Mouse (Mus musculus): ENCODE results near the gene Acsm2. TPM values are rescaled to one million over a fixed set of nuclear protein-coding genes. Genes with fewer than 3 reads are reported as not detected.
"Not testable (repeated sequence)": the region's sequence is repeated elsewhere in the genome, so short reads cannot be mapped to it uniquely, and the experiment has no call there.

The Acsm2 gene
- total RNA-seq, 1 experiment from 2014 or later, result not detected

DNA sequence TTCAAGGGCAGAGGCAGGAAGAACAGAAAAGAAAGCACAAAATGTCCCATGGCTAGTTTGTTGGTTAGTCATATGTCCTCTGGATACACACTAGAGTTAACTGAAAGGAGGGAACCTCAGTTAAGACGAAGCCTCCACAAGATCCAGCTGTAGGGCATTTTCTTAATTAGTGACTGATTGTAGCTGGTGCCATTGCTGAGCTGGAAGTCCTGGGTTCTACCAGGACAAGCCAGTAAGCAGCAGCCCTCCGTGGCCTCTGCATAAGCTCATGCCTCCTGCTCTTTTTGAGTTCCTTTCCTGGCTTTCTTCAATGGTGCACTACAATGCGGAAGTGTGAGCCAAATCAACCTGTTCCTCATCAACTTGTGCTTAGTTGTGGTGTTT lies 6.3 kb downstream of the Acsm2 start:
- ATAC-seq (replicated peaks; ENCODE audit: low read depth, poor library complexity, severe bottlenecking), result no peak

DNA sequence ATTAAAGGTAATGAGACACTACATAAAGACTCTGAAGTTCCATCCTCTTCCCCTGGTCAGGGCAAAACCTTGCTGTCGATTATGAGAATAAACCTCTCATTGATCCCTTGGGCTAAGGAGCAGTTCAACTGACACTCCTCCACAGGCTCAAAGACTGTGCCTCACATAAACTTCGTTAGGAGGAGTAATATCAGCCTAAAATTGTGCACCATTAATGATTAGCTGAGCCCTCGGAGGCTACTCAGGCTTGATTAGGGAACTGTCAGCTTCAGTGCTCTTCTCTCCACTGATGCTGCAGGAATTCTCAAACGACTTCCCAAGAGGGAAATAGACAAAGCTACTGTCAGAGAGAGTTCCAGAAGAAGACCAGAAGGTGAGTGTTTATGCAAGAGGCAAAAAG lies 7.3 kb downstream of the Acsm2 start:
- no peak for ATAC-seq (replicated peaks; ENCODE audit: low read depth, poor library complexity, severe bottlenecking)

DNA sequence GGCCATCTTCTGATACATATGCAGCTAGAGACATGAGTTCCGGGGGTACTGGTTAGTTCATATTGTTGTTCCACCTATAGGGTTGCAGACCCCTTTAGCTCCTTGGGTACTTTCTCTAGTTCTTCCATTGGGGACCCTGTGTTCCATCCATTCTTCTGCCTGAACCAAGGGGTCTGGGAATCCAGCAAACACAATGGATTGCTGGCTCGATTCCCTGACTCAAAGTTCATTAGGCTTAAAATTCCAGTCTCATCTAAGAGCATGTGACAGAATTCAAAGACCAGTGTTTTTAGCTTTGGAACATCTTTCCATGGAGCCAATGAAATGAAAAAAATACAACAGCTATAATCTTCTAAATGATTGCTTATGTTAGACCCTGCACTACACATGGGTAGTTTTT lies 8.3 kb downstream of the Acsm2 start:
- ATAC-seq (replicated peaks; ENCODE audit: low read depth, poor library complexity, severe bottlenecking), result not testable (repeated sequence)

DNA sequence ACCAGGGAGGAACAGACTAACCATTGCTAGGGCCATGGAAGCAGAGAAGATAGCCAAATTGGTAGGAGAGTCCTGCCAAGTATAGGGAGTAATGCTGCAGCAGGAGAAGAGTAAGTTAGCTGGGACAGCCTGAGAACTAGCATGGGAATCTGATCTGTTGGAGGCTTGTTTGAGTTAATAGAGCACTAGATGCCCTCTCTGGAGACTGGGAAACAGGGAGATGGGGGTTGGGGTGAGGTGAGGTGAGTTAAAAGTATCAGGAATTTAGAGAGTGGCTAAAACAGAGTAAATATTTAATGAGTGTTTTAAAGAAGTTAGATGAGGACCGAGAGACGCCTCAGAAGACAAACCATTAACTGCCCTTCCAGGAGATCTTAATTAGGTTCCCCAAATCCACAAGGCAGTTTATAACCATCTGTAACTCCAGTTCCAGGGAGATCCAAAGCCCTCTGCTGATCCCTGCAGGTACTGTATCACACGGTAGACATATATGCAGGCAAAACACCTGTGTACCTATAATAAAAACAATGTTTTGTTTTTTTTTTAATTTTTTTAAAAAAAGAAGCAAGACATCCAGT lies 40.5 kb downstream of the Acsm2 start:
- ATAC-seq (replicated peaks; ENCODE audit: low read depth, poor library complexity, severe bottlenecking), result no peak

DNA sequence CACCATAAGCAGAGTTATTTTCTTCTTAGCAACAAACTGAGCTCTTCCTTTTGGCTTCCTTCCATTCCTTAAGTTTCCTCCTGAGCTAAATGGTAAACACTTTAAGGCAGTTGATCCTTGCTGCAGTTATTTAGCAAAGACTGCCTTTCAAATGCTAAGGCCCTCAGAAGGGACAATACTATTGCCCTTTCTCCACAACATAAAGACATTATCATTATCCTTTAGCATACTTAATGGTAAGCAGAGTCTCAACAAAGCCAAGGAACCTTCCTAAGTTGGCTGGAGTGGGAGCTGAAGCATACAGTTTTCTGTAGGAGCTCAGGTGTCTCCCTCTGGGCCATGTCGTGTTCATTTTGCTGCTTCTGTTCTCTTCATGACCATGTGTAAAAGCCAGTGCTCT lies 41.2 kb downstream of the Acsm2 start:
- no peak for ATAC-seq (replicated peaks; ENCODE audit: low read depth, poor library complexity, severe bottlenecking)

DNA sequence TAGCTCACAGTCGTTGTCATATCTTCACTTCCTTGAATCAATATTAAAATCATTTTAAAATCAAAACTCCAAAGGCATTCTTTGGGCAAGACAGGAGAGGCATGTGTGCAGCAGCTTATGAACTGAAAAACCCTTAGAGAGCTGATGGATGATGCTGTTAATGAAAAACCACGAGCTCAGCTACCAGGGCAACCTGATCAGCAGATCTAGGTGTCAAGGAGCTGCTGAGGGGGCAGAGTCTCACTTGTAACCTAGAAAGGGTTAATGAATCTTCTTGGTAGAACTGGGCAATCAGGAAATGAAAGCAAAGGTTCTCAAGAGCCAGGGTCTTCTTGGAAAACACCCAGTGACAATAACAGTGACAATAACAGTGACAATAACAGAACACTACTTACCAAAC lies 42.4 kb downstream of the Acsm2 start:
- ATAC-seq (replicated peaks; ENCODE audit: low read depth, poor library complexity, severe bottlenecking), result no peak

DNA sequence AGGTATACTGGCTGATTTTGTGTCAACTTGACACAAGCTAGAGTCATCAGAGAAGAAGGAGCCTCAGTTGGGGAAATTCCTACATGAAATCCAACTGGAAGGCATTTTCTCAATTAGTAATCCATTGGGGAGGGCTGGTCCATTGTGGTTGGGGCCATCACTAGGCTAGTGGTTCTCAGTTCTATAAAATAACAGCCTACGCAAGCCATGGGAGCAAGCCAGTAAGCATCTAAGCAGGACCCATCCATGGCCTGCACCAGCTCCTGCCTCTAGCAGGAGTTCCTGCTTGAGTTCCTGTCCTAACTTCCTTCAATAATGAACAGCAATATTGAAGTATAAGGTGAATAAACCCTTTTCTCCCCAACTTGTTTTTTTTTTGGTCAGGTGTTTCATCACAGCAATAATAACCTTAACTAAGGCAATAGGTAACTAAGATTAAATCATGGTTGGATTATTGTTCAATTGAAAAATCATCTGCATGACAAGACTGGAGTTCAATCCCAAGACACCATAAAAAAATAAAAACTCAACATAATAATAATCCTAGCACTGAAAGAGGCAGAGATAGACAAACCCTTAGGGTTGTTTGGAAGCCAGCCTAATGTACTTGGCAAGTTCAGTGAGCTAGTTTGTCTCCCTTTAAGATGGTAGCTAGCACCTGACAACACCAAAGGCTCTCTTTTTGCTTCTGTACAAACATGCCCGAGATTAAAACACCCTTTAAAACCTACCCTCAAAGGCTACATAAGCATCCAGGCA lies 47.2 kb downstream of the Acsm2 start:
- no peak for ATAC-seq (replicated peaks; ENCODE audit: low read depth, poor library complexity, severe bottlenecking)

DNA sequence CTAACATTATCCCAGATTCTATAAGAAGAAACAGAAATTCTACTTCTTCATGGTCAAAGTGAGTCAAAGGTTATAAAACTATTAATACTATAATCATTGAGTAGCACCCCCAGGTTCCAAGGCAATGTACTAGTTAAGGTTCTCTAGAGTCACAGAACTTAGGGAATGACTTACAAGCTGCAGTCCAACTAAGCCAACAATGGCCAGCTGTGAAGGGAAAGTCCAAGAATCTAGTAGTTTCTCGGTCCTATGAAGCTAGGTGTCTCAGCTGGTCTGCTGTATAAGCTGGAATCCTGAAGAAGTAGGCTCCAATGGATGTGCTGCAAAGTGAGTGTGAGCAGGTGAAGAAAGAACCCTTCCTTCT lies 47.8 kb downstream of the Acsm2 start:
- no peak for ATAC-seq (replicated peaks; ENCODE audit: low read depth, poor library complexity, severe bottlenecking)

DNA sequence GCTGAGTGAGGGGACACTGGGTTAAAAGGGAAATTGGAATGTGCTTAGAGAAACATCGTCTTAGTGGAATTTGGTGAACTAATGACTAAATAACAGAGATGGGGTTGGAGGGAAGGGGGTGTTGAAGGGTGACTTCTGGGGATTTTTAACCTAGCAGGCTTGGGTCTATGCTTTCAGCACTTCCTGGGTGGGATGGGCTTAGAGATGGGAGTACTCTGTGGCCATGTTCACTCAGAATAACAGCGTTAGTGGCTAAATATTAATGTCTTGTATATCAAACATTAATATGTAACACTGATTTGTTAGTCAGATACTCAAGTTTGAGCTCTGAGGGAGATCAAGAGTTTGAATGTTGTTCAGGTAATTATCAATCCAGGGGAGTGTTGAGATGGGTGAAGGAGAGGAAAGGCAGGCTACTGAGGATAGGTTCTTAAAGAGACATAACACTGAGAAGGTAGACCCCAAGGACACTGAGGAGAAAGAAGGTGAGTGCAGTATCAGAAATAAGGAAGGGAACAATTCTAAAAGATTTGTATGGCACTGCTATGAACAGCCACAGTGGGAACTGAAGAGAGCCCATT lies 50.9 kb downstream of the Acsm2 start:
- no peak for ATAC-seq (replicated peaks; ENCODE audit: low read depth, poor library complexity, severe bottlenecking)

DNA sequence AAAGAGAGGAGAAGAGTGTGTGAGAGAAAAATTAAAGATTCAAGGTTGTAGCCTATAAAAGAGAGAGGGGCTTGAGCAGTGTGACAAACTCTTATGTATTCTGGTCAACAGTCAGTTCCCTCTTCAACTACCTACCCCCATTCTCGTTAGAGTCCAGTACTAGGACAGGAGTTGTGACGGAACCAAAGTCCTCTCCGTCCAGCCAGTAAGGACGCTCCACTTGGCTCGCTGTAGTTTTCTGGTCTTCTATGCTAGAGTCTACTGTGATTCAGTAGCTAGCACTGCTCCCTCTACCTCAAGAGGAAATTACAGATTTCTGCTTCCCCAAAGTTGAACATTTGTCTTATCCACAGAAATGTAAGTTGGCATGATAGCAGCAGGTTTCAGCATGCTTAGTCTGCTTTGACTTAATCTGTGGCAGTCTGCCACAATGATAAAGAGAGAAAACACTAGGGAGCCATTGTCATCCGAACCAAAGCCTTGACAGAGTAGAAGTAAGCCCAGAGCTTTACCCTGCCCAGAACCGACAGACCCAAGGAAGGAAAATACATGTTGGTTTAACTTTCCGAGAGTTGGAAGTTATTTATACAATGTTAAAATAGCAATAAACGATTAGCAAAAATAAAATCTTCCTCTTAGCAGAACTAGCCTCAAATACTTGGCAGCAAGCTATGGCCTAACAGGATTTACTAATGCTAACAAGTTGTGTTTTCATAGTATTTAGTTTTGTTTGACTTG lies 52.0 kb downstream of the Acsm2 start:
- no peak for ATAC-seq (replicated peaks; ENCODE audit: low read depth, poor library complexity, severe bottlenecking)

DNA sequence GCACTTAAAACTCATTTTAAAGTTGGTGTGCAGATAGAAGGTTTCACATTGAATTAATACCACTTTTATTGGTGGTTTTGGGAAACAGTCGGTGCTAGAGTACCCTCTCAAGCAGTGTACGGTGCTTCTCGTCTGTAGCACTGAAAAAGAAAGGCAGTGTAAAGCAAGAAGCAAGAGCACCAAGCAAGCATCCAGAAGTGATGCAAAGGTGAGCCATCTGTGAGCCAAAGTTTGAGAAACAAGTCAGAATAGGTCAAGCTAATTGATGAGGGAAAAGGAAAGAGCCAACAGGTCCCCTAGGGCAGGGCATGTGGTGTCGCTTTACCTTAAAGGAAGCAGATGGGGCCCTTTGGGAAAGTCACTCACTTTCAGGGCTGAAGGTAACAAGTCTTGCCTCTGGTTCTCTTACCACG lies 52.5 kb downstream of the Acsm2 start, which contains the start of gene Acsm1:
Gene Acsm1, plus strand, starts transcription at position 363 of the 413 bp plus-strand sequence.
- ATAC-seq (replicated peaks; ENCODE audit: low read depth, poor library complexity, severe bottlenecking), result no peak

DNA sequence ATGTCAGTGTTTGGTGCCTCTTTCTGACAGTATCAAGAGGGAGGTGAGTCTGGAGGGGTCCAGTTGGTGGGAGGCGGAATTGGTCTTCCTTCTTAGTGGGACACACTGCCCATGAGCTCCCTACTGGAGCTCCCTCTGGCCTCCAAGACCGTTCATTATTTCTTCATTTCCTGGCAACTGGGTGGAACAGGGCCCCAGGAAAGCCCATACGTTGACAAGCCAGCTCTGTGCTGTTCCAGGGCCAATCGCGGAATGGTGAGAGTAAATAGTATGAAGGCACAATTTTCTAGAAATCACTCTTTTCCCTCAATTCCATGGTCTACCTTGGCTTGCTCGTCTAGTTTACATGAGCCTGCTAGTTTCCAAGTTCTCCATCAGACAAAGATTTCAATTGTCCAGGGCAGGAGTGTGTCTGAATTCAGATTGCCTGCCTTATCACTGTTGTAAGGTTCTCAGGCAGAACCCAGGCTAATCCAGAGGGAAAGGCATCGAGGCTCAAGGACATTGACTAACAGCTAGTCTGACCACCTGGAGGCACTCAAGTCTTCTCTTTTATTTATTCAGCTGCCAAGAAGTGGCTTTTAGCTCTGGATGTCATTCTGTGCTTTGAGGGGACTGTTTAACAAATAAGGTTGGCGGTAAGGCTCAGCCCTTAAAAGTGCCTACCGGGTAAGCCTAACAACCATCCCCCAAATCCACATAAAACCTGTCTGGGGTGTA lies 53.8 kb downstream of the Acsm2 start:
- no peak for ATAC-seq (replicated peaks; ENCODE audit: low read depth, poor library complexity, severe bottlenecking)

DNA sequence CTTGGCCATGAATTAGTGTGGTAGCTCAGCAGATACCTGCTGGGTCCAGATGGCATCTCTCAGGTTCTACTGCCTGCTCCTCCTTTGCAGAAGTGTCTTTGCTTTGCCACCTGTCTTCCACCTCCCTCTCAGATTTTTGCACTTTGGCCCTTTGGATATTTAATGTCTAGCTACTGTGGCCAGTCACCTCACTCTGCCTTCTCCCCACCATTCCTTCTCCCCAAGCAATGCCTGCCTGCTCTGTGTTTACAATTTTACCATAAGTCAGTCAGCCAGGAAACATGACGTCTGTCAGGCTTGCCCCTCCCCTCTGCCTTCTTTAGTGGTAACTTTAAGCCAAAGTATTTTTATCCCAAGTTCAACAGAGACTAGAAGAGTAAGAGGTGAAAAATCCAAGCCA lies 62.4 kb downstream of the Acsm2 start:
- no peak for ATAC-seq (replicated peaks; ENCODE audit: low read depth, poor library complexity, severe bottlenecking)

DNA sequence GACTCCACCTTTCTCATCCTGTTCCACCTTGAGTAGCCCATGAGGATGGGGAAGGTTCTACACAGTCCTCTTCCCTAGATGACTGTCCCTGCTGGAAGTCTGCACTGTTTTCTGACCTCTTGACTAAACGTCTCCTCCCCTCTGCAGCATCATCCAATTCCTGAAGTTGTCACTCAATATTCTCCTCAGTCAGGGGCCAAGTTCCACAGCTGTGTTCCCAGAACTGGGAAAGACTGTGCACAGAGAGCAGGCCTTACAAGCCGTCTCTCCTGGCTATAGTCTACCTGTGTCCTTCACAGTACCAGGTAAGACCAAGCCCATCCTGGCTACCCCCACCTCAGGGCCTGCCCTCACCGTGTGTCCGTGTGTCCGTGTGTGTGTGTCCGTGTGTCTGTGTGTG lies 63.5 kb downstream of the Acsm2 start:
- no peak for ATAC-seq (replicated peaks; ENCODE audit: low read depth, poor library complexity, severe bottlenecking)

DNA sequence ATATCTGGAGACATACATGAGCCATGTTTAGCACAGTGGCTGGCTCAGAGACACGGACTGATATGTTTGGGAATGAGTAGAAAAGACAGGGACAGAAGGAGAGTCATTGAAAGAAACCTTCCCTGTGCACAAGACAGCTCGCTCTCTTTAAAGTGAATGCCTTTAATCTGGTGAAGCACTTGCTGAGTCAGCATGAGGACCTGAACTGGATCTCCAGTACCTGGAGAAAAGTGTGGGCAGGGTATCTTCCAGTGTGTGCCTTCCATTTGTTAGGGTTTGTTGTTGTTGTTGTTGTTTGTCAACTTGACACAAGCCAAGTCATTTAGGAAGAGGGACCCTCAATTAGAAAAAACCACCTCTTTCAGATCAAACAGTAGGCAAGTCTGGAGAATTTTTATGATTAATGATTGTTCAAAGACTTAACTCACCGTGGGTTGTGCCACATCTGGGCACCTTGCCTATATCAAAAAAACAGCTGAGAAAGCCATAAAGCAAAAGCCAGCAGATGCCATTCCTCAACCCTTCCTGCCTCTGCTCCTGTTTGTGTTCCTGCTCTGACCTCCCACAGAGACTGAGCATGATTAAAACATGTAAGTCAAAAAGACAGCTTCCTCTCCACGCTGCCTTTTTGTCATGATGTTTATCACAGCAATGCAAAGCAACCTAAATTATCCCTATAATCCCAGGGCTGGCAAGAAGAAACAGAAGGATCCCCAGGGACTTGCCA lies 64.2 kb downstream of the Acsm2 start:
- no peak for ATAC-seq (replicated peaks; ENCODE audit: low read depth, poor library complexity, severe bottlenecking)

DNA sequence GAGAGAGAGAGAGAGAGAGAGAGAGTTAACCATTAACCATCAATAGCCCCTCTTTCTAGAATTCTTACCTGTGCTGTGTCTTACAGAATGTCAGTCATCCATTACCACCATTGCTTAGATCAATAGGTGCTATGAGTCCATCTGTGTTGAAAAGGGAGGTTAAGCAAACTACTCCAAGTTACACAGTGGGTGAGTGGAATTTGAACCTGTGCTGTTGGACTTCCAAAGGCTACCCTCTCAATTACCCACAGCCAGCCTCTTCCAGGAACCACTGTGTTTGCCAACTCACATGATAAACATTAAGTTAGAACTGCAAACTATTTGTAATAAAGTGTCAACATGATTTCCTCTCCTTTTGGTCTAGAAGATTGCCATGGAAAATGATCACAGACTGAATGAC lies 66.0 kb downstream of the Acsm2 start:
- ATAC-seq (replicated peaks; ENCODE audit: low read depth, poor library complexity, severe bottlenecking), result no peak

DNA sequence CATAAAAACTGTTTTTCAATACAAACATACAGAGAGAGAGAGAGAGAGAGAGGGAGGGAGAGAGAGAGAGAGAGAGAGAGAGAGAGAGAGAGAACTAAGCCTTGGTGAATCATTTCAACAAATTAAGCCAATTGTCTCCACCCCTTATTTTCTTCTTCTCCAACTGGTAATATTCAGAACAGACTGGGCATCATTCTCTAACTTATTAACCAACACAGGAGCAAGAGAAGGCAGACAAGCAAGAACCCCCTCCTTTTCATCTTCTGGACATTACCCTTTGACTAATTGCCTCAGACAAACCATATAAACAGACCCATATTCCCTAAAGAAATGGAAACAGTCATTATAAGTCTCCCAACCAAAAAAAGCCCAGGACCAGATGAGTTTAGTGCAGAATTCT lies 84.6 kb downstream of the Acsm2 start:
- no peak for ATAC-seq (replicated peaks; ENCODE audit: low read depth, poor library complexity, severe bottlenecking)

DNA sequence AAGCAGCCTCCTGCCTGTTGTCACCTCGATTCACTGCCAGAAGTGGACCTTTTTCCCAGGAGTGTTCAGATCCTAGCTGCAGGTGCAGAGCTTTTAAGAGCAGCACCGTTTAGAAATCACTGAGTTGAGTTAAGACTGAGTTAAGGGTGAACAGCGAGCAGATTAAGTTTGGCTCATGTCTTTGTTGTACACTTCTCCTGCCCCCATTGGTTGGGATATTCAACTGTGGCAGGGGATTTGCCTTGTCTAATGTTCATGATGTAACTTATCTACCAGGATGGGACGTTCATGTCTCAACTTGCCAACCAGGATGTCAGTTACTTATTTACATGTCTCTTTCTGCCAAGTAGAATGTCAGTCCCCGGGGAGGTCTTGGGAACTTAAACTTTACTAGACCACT lies 88.2 kb downstream of the Acsm2 start:
- no peak for ATAC-seq (replicated peaks; ENCODE audit: low read depth, poor library complexity, severe bottlenecking)

All from common myeloid progenitor, adult 5-6 weeks (primary cell).